Mouse (Mus musculus): Measurements from ENCODE around the gene Itprid1.

GRCm38 (mm10) chr6:55836650-55837320 is at the start of gene Itprid1:
- TF ChIP-seq POLR2A (IDR thresholded peaks at IDR 0.05; ENCODE audit: insufficient read depth, low read length) = no peak
- TF ChIP-seq CTCF (IDR thresholded peaks at IDR 0.05; ENCODE audit: low read depth, low read length) = no peak
- TF ChIP-seq EP300 (IDR thresholded peaks at IDR 0.05; ENCODE audit: insufficient read depth, low read depth, low read length) = no peak
